29 mouse cellular contexts compared by ENCODE assay signal in the genomic region with DNA sequence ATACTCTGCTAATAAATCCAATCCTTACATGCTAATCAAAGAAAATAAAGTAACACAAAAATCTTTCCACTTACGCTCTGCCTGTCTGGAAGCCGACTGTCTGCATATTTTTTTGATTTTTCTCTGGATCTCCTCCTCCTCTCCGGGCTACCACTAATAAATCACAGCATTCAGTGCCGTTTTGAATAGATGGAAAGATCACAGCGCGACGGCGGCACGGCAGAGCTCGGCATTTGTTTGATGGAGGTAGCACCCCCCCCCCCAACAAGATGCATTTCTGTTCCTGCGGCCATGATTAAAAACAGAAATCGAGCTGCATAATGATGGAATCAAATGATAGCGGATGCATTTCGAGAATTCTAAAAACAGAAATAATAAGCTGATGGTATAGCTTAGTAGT.
DNase-seq lines count a peak whose midpoint lies in the region; ATAC-seq lines count a peak whose summit lies in the region.
"Had no signal": no experiment of that assay in that cellular context is flagged by ENCODE, and none has a peak within 500 bp of the region (broad histone marks: within the 10 kb centered on the region; RNA-seq: fewer than 3 reads in every experiment).

No protein-coding gene starts in this region.

- peaks cover 8% of the 10 kb centered on the region for H3K4me1 ChIP-seq in hindbrain, embryonic 16.5 days (ENCODE audit: control insufficient read depth, insufficient read depth, low read depth, low read length)
- peaks cover 8% of the 10 kb centered on the region for H3K4me1 ChIP-seq in hindbrain, embryonic 11.5 days (replicated peaks; ENCODE audit: control insufficient read depth, insufficient read depth, low read length)
- H3K4me1 ChIP-seq in embryonic facial prominence, embryonic 12.5 days: peaks cover 31% of the 10 kb centered on the region
- peaks cover 34% of the 10 kb centered on the region for H3K4me1 ChIP-seq in embryonic facial prominence, embryonic 15.5 days
- peaks cover 35% of the 10 kb centered on the region for H3K4me1 ChIP-seq in limb, embryonic 13.5 days
- H3K4me1 ChIP-seq: liver, embryonic 12.5 days had no signal

- no peak for ATAC-seq in hindbrain, embryonic 16.5 days
- no peak for ATAC-seq in hindbrain, embryonic 11.5 days (ENCODE audit: low FRiP score)
- ATAC-seq in embryonic facial prominence, embryonic 12.5 days (ENCODE audit: insufficient number of reproducible peaks, insufficient read depth, low FRiP score, low TSS enrichment): no peak
- ATAC-seq in embryonic facial prominence, embryonic 15.5 days (ENCODE audit: insufficient number of reproducible peaks, low FRiP score, low TSS enrichment, low read depth): no peak
- no peak for ATAC-seq in limb, embryonic 13.5 days (ENCODE audit: low FRiP score, low read depth)
- ATAC-seq: forebrain, postnatal 0 days; liver, embryonic 12.5 days; liver, postnatal 0 days; Patski had no signal

- DNase-seq in hindbrain, embryonic 11.5 days (ENCODE audit: low spot score): no peak
- DNase-seq in gastrocnemius, postnatal 4 days (ENCODE audit: low spot score in 2 of 2): no peak
- DNase-seq in gastrocnemius, postnatal 25 days: no peak
- no peak for DNase-seq in testis, postnatal 14 days (ENCODE audit: low spot score)
- DNase-seq: adrenal gland, postnatal 14 days; cerebellum, adult 11-12 months; cerebellum, postnatal 10 days; forebrain, postnatal 0 days; gastrocnemius, postnatal 14 days; heart, adult 2 months; heart, postnatal 4 days; kidney, adult 18-20 months; liver, postnatal 0 days; lung, postnatal 36 days; right cerebral cortex, adult 18-20 months; spleen, adult 18-20 months; thymus, adult 18-20 months; thymus, postnatal 25 days had no signal

- H3K4me3 ChIP-seq in hindbrain, embryonic 16.5 days (ENCODE audit: low read length): no peak overlapping the region
- no peak overlapping the region for H3K4me3 ChIP-seq in hindbrain, embryonic 11.5 days (ENCODE audit: low read depth, low read length)
- H3K4me3 ChIP-seq in embryonic facial prominence, embryonic 12.5 days: no peak overlapping the region
- no peak overlapping the region for H3K4me3 ChIP-seq in embryonic facial prominence, embryonic 15.5 days (replicated peaks)
- H3K4me3 ChIP-seq in limb, embryonic 13.5 days: no peak overlapping the region
- H3K4me3 ChIP-seq: erythroblast, embryonic 14.5 days; heart, adult 2 months; heart, embryonic 12.5 days; kidney, embryonic 15.5 days; left cerebral cortex, adult 2 months; liver, embryonic 12.5 days; midbrain, embryonic 12.5 days had no signal

- no peak overlapping the region for H3K9ac ChIP-seq in hindbrain, embryonic 16.5 days (ENCODE audit: low read depth, low read length)
- H3K9ac ChIP-seq in hindbrain, embryonic 11.5 days (ENCODE audit: low read depth, low read length): no peak overlapping the region
- H3K9ac ChIP-seq in embryonic facial prominence, embryonic 12.5 days: no peak overlapping the region
- H3K9ac ChIP-seq in embryonic facial prominence, embryonic 15.5 days: no peak overlapping the region
- H3K9ac ChIP-seq in limb, embryonic 13.5 days: no peak overlapping the region
- H3K9ac ChIP-seq: forebrain, postnatal 0 days; heart, embryonic 12.5 days; kidney, embryonic 15.5 days; liver, embryonic 12.5 days; liver, postnatal 0 days; midbrain, embryonic 12.5 days had no signal

- no peaks in the 10 kb centered on the region for H3K27me3 ChIP-seq in hindbrain, embryonic 16.5 days (replicated peaks; ENCODE audit: control insufficient read depth, insufficient read depth, low read length)
- no peaks in the 10 kb centered on the region for H3K27me3 ChIP-seq in hindbrain, embryonic 11.5 days (ENCODE audit: control insufficient read depth, insufficient read depth, low read length)
- H3K27me3 ChIP-seq in embryonic facial prominence, embryonic 12.5 days: no peaks in the 10 kb centered on the region
- H3K27me3 ChIP-seq in embryonic facial prominence, embryonic 15.5 days: no peaks in the 10 kb centered on the region; the same call in 1 of the 2 replicates
- peaks cover 18% of the 10 kb centered on the region; the same call in 1 of the 2 replicates for H3K27me3 ChIP-seq in limb, embryonic 13.5 days
- H3K27me3 ChIP-seq: liver, embryonic 12.5 days had no signal

- H3K36me3 ChIP-seq in hindbrain, embryonic 16.5 days (ENCODE audit: control insufficient read depth, insufficient read depth, low read length): no peaks in the 10 kb centered on the region
- no peaks in the 10 kb centered on the region for H3K36me3 ChIP-seq in hindbrain, embryonic 11.5 days (ENCODE audit: control insufficient read depth, insufficient read depth, low read length)
- H3K36me3 ChIP-seq in embryonic facial prominence, embryonic 12.5 days: no peaks in the 10 kb centered on the region
- H3K36me3 ChIP-seq in embryonic facial prominence, embryonic 15.5 days: no peaks in the 10 kb centered on the region
- no peaks in the 10 kb centered on the region for H3K36me3 ChIP-seq in limb, embryonic 13.5 days
- H3K36me3 ChIP-seq: heart, embryonic 12.5 days; kidney, embryonic 15.5 days; liver, embryonic 12.5 days; midbrain, embryonic 12.5 days had no signal

- H3K4me2 ChIP-seq in hindbrain, embryonic 16.5 days (ENCODE audit: low read length): peak overlapping the region; percentile 15; the same call in 1 of the 2 replicates
- H3K4me2 ChIP-seq in hindbrain, embryonic 11.5 days (replicated peaks; ENCODE audit: low read depth, low read length): no peak overlapping the region
- 0 out of 2 replicates have a peak overlapping the region, but pooled peaks have one; percentile 8 for H3K4me2 ChIP-seq in embryonic facial prominence, embryonic 12.5 days (replicated peaks)
- H3K4me2 ChIP-seq in embryonic facial prominence, embryonic 15.5 days (replicated peaks): no peak overlapping the region; the same call in 1 of the 2 replicates
- H3K4me2 ChIP-seq in limb, embryonic 13.5 days (replicated peaks): peak overlapping the region; percentile 19; the same call in 1 of the 2 replicates
- H3K4me2 ChIP-seq: heart, embryonic 12.5 days; kidney, embryonic 15.5 days; liver, embryonic 12.5 days; midbrain, embryonic 12.5 days had no signal

- H3K9me3 ChIP-seq in hindbrain, embryonic 16.5 days (ENCODE audit: control insufficient read depth, low read length): no peaks in the 10 kb centered on the region
- no peaks in the 10 kb centered on the region for H3K9me3 ChIP-seq in hindbrain, embryonic 11.5 days (ENCODE audit: control insufficient read depth, low read length)
- H3K9me3 ChIP-seq in embryonic facial prominence, embryonic 12.5 days: no peaks in the 10 kb centered on the region
- H3K9me3 ChIP-seq in embryonic facial prominence, embryonic 15.5 days (replicated peaks): no peaks in the 10 kb centered on the region
- no peaks in the 10 kb centered on the region for H3K9me3 ChIP-seq in limb, embryonic 13.5 days
- H3K9me3 ChIP-seq: heart, embryonic 12.5 days; kidney, embryonic 15.5 days; liver, embryonic 12.5 days; midbrain, embryonic 12.5 days had no signal

- no peak overlapping the region for H3K27ac ChIP-seq in hindbrain, embryonic 16.5 days (ENCODE audit: low read depth, low read length)
- H3K27ac ChIP-seq in hindbrain, embryonic 11.5 days (ENCODE audit: low read depth, low read length): no peak overlapping the region
- peak overlapping the region; percentile 72; the same call in 1 of the 2 replicates for H3K27ac ChIP-seq in embryonic facial prominence, embryonic 12.5 days
- H3K27ac ChIP-seq in embryonic facial prominence, embryonic 15.5 days (replicated peaks): peak overlapping the region; percentile 29; the same call in 1 of the 2 replicates
- peak overlapping the region; percentile 48; the same call in 1 of the 2 replicates for H3K27ac ChIP-seq in limb, embryonic 13.5 days
- H3K27ac ChIP-seq: heart, adult 2 months; kidney, embryonic 15.5 days; left cerebral cortex, adult 2 months; liver, embryonic 12.5 days; midbrain, embryonic 12.5 days had no signal

- 56% methylated on average over 14 of the region's 14 CpGs for WGBS in hindbrain, embryonic 16.5 days
- 69% methylated on average over 14 of the region's 14 CpGs for WGBS in hindbrain, embryonic 11.5 days
- 39% methylated on average over 14 of the region's 14 CpGs for WGBS in embryonic facial prominence, embryonic 12.5 days
- WGBS in embryonic facial prominence, embryonic 15.5 days: 33% methylated on average over 14 of the region's 14 CpGs
- 40% methylated on average over 14 of the region's 14 CpGs for WGBS in limb, embryonic 13.5 days

Comparison
In these comparisons a context has a peak if more than half of its experiments do, and no peak if none do; other contexts are left out.
1. H3K4me2 ChIP-seq: peak in hindbrain, embryonic 16.5 days (single experiment), embryonic facial prominence, embryonic 12.5 days (single experiment) and limb, embryonic 13.5 days (single experiment); none in hindbrain, embryonic 11.5 days (single experiment) and embryonic facial prominence, embryonic 15.5 days (single experiment).
2. H3K27ac ChIP-seq: peak in embryonic facial prominence, embryonic 12.5 days (single experiment), embryonic facial prominence, embryonic 15.5 days (single experiment) and limb, embryonic 13.5 days (single experiment); none in hindbrain, embryonic 16.5 days (single experiment) and hindbrain, embryonic 11.5 days (single experiment).